Mouse (Mus musculus) brain, embryonic 18.5 days (tissue): ENCODE results near the gene Rsbn1l.
A peak's percentile ranks its signal among the peaks of the same experiment; 100 is the strongest.
"Not testable (repeated sequence)": the region's sequence is repeated elsewhere in the genome, so short reads cannot be mapped to it uniquely, and the experiment has no call there.

Source experiments
- DNase-seq: peaks from one replicate; pipeline ENCODE4 v3.0.0-alpha.2; 2012; ENCODE audit warnings: low read depth, low spot score

Gene Rsbn1l

DNA sequence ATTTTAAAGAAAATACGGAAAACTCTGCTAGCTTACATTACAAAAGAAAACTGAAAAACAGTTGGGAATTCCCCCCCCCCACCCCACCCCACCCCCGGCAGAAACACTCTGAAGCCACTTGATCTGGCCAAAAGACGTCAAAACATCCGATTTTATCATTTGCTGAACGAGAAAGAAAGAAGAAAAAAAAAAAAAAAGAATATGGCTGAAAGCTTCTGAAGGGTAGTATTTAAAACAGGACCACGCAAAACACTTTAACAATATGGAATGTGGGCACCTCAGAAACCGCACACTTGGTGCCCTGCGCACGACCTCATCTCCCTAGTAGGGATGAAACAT lies 5.7 kb downstream of the Rsbn1l start:
- peak; percentile 4 for DNase-seq

- no peak for DNase-seq
Measured at GRCm38 (mm10) chr5:20950093-20950492, 6.1 kb downstream of the Rsbn1l start.

- DNase-seq, result no peak
Measured at GRCm38 (mm10) chr5:20946906-20947305, 9.3 kb downstream of the Rsbn1l start.

DNA sequence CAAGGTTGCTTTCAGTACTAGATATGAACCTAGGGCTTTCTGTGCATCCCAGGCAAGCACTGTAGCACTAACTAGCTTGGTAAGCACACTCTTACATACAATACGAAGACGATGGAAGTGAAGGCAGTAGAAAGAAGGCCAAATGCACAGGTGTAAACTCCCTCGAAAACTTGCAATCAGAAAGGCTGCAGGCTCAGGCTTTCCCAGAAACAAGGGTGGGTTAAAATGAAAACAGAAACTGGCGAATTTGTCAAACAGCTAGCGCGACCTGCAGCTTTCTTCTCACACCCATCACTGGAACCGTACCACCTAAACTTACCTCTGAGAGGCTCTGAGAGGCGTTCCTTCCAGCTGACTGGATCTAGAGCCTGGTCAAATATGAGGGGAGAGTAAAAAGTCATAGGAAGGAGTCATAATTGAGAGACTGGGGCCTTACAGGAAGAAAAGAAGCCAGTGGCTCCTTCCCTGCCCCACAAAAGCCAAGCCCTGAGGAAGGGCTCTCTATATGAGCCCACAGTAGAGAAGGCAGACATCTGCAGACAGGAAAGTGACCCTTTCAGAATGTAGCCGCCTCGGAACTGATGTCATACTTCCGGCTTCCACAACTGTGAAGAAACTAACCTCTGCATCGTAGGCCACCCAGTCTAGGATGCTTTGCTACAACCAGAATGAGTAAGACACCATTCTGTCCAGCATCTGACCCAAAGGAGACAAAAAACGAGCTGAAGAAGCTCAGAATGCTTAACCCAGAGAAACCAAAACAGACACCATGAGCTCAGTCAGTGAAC lies 11.0 kb downstream of the Rsbn1l start:
- DNase-seq, result no peak

DNA sequence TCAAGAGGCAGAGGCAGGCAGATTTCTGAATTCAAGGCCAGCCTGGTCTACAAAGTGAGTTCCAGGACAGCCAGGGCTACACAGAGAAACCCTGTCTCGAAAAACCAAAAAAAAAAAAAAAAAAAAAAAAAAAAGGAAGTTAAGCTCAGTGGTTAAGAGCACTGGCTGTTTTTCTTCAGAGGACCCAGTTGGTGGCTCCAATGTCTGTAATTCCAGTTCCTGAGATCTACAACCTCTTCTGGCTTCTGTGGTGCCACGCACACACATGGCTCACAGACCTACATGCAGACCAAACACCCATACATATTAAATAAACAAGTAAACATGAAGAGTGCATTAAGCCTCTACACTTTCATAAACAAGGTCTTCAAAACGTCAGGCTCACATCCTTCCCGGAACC lies 12.4 kb downstream of the Rsbn1l start:
- not testable (repeated sequence) for DNase-seq

- no peak for DNase-seq
Measured at GRCm38 (mm10) chr5:20942523-20942922, 13.7 kb downstream of the Rsbn1l start.

- DNase-seq, result no peak
Measured at GRCm38 (mm10) chr5:20941205-20941604, 15.0 kb downstream of the Rsbn1l start.

DNA sequence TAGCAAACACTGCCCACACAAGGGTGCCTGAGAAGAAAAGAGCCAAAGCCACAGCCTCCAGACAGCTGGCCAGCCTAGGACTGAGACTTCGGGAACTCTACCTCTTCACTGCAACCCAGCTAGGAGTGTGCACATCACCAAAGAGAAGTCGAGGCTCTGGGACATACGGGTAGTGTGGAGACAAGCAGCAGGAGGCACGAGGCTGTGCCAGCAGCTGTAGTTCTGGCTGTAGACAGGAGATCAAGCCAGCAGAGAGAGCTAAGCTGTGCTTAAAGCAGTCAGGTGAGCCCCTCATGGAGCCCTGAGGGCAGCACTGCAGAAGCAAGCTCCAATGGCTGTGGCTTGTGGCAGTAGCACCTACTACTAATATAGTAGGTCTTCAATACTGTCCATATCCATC lies 15.5 kb downstream of the Rsbn1l start:
- DNase-seq, result no peak

DNA sequence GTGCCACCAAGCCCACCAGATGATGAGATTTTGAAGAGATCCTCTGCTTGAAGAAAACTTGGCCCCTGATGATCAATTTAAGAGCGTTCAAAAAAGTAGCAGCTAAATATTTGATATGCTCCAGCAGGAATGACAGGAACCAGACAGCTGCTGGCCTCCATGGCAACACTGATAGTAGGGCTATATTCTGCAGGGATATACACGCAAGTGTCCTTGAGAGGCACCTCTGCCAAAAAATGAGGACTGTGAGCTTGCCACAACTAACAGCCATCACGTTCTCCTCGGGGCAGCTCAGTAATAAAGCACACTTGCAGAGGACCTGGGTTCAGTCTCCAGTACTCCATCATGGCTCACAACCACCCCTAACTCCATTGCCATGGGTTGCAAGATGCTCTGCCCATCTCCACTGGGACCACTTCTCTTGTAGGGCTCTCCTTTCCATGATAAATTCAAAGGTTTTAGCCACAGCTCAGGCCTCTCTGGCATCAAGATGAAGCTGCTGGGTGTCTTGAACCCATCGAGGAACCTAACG lies 16.1 kb downstream of the Rsbn1l start:
- no peak for DNase-seq

GRCm38 (mm10) chr5:20938523-20938922 lies 17.7 kb downstream of the Rsbn1l start:
- no peak for DNase-seq

GRCm38 (mm10) chr5:20935934-20936333 lies 20.3 kb downstream of the Rsbn1l start:
- no peak for DNase-seq

DNA sequence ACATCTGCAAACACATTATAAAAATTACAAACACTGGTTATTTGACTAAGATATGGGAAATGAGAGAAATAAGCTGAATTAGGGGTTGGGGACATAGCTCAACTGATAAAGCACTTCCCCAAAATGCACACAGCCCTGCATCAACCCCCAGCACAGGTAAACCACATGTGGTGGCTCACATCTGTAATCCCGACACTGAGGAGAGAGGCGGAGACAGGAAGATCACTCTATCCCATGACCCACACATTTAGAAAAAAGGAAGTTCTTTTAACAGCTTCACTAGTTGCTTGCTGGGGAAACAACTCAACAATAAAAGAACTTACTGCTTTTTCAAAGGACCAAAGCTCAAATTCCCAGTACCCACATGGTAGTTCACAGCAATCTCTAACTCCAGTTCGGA lies 23.6 kb downstream of the Rsbn1l start:
- DNase-seq, result no peak

GRCm38 (mm10) chr5:20931300-20931699 lies 24.9 kb downstream of the Rsbn1l start:
- DNase-seq, result no peak

DNA sequence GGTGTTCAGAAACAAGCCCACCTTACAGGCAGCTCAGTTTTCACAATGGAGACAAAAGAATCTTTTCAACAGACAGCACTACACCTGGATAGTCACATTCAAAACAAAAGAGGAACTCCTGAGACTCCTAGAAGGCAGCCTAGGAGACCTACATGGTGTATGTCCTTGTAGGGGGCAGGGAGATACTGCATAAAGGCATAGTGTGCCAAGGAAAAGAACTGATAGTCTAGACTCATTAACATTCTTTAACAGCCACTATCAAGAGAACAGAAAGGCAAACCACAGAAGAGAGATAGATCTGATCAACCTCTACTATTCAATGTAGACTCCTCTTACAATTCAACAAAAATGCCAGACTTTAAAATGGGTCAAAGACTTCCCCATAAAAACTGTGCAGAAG lies 25.8 kb downstream of the Rsbn1l start:
- DNase-seq, result no peak

- DNase-seq, result no peak
Measured at GRCm38 (mm10) chr5:20929669-20930151, 26.5 kb downstream of the Rsbn1l start.

DNA sequence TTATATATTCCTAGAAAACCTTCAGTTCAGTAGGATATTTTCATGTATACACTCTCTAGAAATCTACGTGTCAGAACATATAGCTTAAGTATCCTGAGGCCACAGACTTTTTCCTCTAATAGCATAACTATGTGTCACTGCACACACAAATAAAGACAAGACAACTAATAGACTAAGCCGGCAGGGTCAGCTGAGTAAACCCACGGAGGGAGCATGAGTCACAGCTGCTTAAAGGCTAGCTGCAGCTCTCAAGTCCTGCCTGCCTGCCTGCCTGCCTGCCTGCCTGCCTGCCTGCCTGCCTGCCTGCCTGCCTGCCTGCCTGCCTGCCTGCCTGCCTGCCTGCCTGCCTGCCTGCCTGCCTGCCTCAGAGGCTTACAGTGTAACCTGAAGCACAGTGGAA lies 30.7 kb downstream of the Rsbn1l start:
- no peak for DNase-seq

DNA sequence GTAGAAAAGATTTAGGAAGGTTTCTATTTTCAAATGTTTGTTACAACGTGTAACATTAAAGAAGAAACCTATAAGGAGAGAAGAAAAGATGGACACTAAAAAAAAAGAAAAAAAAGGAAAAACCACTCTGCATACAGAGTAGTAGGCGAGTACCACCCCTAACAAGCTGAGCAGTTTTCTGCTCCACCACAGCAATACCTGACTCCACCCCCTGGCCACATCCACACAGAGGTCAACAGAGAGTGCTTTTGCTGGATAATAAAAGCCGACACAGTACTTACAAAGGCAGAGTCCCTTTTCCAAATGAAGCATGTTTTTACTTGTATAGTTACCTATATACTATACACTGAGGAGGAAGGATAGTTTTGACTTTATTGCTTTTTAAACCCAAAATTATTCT lies 31.6 kb downstream of the Rsbn1l start:
- DNase-seq, result no peak

DNA sequence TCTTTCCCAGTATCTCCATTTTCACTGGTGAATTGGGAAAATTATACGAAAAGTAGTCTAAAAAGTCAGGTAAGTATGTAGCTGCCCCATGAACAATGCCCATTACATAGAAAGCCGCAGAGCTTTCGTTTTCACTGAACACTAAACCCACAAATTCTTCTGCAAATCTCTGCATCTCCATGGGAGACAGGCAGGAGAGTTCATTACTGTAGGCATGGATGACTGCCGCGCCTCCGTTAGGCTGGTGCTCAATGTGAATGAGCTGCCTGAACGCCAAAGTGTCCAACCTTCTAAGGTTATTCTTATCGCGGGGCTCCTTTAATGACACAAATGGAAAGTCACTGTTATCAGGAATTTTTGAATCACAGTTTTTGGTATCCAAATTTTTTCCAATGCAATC lies 36.6 kb downstream of the Rsbn1l start:
- DNase-seq, result no peak

- no peak for DNase-seq
Measured at GRCm38 (mm10) chr5:20918967-20919366, 37.2 kb downstream of the Rsbn1l start.

DNA sequence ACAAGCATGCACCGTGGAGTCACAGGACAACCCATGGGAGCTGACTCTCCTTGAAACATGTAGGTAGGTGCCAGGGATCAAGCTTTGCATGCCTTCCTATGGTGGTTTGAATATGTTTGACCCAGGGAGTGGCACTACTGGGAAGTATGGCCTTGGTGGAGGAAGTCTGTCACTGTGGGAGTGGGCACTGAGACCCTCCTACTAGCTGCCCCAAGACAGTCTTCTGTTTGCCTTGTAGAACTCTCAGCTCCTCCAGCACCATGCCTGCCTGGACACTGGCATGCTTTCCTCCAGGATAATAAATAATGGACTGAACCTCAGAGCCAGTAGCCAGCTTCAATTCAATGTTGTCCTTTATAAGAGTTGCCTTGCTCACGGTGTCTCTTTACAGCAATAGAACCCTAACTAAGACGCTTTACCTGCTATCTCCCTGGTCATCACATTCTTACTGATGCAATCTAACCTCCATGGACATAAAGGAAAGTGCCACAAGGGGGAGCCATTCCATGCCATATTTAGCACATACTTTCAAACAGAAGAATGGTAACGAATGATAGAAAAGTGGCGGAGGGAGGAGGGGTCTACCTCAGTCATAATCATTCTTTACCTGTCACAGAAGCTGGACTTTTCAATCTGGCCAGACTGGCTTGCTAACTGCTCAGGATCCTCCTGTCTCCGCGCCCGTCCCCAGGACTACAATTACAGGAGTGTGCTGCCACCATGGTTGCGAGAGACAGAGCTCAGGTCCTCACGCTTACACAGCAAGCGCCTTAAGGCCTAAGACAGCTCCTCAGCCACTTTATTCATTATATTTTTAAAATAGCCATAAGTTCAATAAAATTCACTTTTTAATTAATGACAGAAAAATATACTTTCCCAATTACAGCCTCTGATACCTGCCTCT lies 42.6 kb downstream of the Rsbn1l start:
- peak; percentile 20 for DNase-seq

- DNase-seq, result no peak
Measured at GRCm38 (mm10) chr5:20911741-20912140, 44.5 kb downstream of the Rsbn1l start.

DNA sequence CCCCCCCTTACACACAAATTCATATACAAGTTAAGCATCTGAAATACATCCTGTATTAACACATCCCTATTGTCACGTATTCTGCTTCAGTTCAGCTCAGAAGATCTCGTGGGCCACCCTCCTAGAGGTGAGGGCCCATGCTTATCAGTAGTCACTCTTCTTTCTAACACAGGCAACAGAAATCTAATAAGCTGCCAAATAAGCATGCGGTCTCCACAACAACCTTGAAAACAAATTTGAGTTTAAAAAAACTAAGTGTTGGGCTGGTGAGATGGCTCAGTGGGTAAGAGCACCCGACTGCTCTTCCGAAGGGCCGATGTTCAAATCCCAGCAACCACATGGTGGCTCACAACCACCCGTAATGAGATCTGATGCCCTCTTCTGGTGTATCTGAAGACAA lies 50.0 kb downstream of the Rsbn1l start:
- no peak for DNase-seq

DNA sequence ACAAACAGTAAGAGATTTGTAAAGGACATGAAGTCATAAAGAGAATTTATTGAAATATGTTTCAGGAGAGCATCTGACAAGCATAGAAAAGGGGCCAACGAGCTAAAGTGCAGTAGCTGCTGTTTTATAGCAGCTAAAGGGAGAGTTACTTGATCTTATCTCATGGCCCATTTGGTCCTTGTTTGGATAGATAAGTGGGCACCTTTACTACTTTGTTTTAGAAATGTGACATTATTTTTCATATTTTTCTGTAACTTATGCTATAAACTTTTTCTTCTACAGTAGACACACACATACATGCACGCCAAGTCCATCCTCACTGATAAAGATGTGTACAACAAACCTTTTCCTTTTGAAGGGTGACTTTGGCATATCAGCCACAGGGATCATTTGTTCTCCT lies 50.8 kb downstream of the Rsbn1l start:
- DNase-seq, result no peak
